Mouse (Mus musculus) heart, adult 2 months (tissue): Measurements from ENCODE around the gene Dusp6. TPM values are rescaled to one million over a fixed set of nuclear protein-coding genes. Genes with fewer than 3 reads are reported as not detected.

Source experiments
- DNase-seq, 2 experiments: peaks; one replicate each; pipeline ENCODE4 v3.0.0; 2021
- H3K27ac ChIP-seq: fragments of 200-600 bp; 2 replicates; pipeline ENCODE4 v1.8.1; 2022
- H3K27me3 ChIP-seq: fragments of 200-500 bp; 2 replicates; pipeline ENCODE4 v1.6.1; 2012; ENCODE audit warnings: mild to moderate bottlenecking, low read length, inconsistent platforms, mixed read lengths; ENCODE audit not compliant: control insufficient read depth, insufficient read depth
- H3K36me3 ChIP-seq: fragments of 200-500 bp; 2 replicates; pipeline ENCODE4 v1.6.1; 2012; ENCODE audit warnings: low read length, inconsistent platforms; ENCODE audit not compliant: control insufficient read depth, insufficient read depth
- H3K4me1 ChIP-seq: fragments of 200-500 bp; 2 replicates; pipeline ENCODE4 v1.6.1; 2011; ENCODE audit warnings: low read length; ENCODE audit not compliant: control insufficient read depth, insufficient read depth
- H3K4me3 ChIP-seq: fragments of 200-600 bp; 2 replicates; pipeline ENCODE4 v1.8.1; 2022
- H3K79me2 ChIP-seq: fragments of 200-500 bp; replicated peaks from 2 replicates; pipeline ENCODE4 v1.6.1; 2012; ENCODE audit warnings: mild to moderate bottlenecking, inconsistent platforms, low read length, moderate library complexity, mixed read lengths; ENCODE audit not compliant: control insufficient read depth, insufficient read depth
- H3K9ac ChIP-seq: fragments of 200-500 bp; 2 replicates; pipeline ENCODE4 v1.6.1; 2012; ENCODE audit warnings: low read depth, mild to moderate bottlenecking, control low read depth, inconsistent platforms, low read length, mixed read lengths
- CTCF ChIP-seq: fragments of 200-600 bp; IDR thresholded peaks from 2 replicates; pipeline ENCODE4 v1.8.1; 2022; ENCODE audit warnings: antibody characterized with exemption, mild to moderate bottlenecking, moderate library complexity
- EP300 ChIP-seq: fragments of 200-500 bp; IDR thresholded peaks from 2 replicates; pipeline ENCODE4 v1.6.1; 2011; ENCODE audit warnings: low read depth, low read length, control low read depth; ENCODE audit not compliant: insufficient read depth
- POLR2A ChIP-seq: fragments of 200-500 bp; IDR thresholded peaks from 2 replicates; pipeline ENCODE4 v1.6.1; 2011; ENCODE audit warnings: mild to moderate bottlenecking, low read depth, low read length, control low read depth; ENCODE audit not compliant: insufficient read depth
- WGBS: fragments of 180-500 bp; shearing (Covaris S2); methylation state at CpG from one replicate; pipeline ENCODE4 v1.1.7; 2018; 5-methylcytosine and 5-hydroxymethylcytosine counted together
- intact Hi-C: fragments of 180-260 bp; cut with DNase I; formaldehyde crosslinking; loops from one replicate; pipeline ENCODE4 v1.15.1; 2025
- polyA plus RNA-seq: library from polyadenylated mRNA; depleted of rRNA; stranded (reverse); fragments of >200 nt; gene quantifications from 2 replicates; pipeline ENCODE4 v1.2.3, GENCODE M21; 2012
- total RNA-seq, 2 experiments: library from RNA; stranded (reverse); gene quantifications; 2 replicates each; pipeline ENCODE4 v1.2.3; 2021

Gene Dusp6
- total and polyA plus RNA-seq, 3 experiments, result 15.8 to 24.8 (median 21.4) TPM

DNA sequence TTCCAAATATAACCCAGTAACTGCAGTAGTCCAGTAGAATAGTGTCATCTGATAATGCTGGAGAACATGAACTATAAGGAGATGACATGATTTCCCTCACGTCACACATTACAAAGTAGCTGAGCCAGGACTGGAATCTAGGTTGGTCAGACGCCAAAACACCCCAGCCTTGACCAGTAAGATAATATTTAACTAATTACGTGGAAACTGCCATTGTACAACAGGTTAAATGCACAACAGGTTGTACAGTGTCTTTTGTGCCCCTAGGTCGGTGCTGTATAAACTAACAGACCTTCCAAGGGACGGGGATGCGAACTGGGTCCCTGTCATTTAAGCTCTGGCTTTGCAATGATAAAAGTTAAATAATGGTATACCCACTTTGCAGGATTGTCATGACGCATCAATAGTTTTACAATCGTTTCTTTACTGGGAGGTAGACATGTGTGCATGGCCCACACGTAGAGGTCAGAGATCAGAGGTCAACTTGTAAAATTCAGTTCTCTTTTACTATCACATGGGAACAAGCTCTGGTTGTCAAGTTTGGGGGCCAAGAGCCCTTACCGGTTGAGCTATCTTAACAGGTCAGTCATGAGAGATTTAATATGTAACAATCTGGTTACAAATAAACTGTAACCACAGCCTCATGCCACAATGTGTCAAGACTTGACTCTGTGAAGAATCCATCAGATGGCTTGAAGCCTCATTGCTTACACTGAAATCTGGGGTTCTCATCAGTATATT is 7.0 kb upstream of the Dusp6 start:
- Histone ChIP-seq H3K27ac (no peak overlapping the region), H3K27me3 (no peaks in the 10 kb centered on the region), H3K36me3 (no peaks in the 10 kb centered on the region), H3K4me3 (no peak overlapping the region), H3K79me2 (no peaks in the 10 kb centered on the region), H3K4me1 (peaks cover 1% of the 10 kb centered on the region; the same call in 1 of the 2 replicates), H3K9ac (no peak overlapping the region)
- intact Hi-C loops, result no loop called here
- TF ChIP-seq EP300 (no peak), CTCF (no peak), POLR2A (no peak)
- no peak for DNase-seq
- 82% methylated on average over 10 of the region's 10 CpGs for WGBS

DNA sequence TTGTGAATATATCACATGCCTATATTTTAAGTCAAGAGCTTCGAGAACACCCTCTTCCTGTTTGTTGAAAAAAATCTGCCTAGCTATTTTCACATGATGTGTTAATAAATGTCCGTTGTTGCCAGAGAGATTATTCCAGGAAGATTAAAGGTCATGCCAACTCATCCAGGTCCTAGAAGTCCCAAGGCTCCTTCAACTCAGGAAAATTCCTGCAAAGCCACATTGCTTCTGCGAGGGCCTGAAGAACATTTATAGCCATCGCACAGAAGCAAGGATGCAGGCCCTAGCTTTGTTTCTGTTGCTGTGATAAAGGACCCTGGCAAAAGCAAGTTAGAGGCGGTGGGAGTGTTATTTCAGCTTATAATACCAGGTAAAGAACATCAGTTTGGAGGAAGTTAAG is 5.5 kb upstream of the Dusp6 start:
- Histone ChIP-seq H3K79me2 (no peaks in the 10 kb centered on the region), H3K4me3 (no peak overlapping the region), H3K9ac (no peak overlapping the region), H3K27me3 (no peaks in the 10 kb centered on the region), H3K36me3 (no peaks in the 10 kb centered on the region), H3K27ac (no peak overlapping the region), H3K4me1 (peaks cover 2% of the 10 kb centered on the region; the same call in 1 of the 2 replicates)
- intact Hi-C loops, result no loop called here
- WGBS, result 64% methylated on average over 5 of the region's 5 CpGs
- no peak for DNase-seq
- no peak for TF ChIP-seq CTCF
- TF ChIP-seq EP300, result no peak
- no peak for TF ChIP-seq POLR2A

DNA sequence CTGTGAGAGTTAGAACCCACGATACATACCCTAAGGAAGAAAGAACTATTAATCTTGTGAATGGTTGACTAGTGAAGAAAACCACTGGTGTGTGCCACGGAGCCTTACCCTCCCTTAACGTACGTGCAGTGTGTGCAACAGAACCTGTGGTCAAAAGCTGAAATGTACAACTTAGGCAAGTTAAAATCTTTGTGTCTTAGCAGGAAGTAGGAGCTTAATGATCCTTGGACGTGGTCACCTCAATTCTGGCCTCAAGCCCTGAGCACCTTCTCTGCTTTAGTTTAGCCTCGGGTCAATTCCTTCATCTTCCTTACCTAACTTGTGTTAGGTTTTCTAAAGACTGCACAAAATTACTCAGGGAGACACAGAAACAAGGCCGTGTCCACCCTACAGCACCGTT is 3.2 kb upstream of the Dusp6 start:
- H3K27ac ChIP-seq, result no peak overlapping the region
- peaks cover 2% of the 10 kb centered on the region; the same call in 1 of the 2 replicates for H3K4me1 ChIP-seq
- no peak overlapping the region for H3K9ac ChIP-seq
- TF ChIP-seq POLR2A, result no peak
- TF ChIP-seq EP300, result no peak
- no peak for TF ChIP-seq CTCF
- no peak for DNase-seq
- WGBS, result 87% methylated on average over 8 of the region's 8 CpGs
- H3K27me3 ChIP-seq, result no peaks in the 10 kb centered on the region
- intact Hi-C loops, result loop anchor here (2.0 to 10.0 kb wide), 2 partner anchors 69 to 895 kb away; no protein-coding TSS in a partner anchor
- no peaks in the 10 kb centered on the region for H3K79me2 ChIP-seq
- H3K36me3 ChIP-seq, result no peaks in the 10 kb centered on the region
- no peak overlapping the region for H3K4me3 ChIP-seq

DNA sequence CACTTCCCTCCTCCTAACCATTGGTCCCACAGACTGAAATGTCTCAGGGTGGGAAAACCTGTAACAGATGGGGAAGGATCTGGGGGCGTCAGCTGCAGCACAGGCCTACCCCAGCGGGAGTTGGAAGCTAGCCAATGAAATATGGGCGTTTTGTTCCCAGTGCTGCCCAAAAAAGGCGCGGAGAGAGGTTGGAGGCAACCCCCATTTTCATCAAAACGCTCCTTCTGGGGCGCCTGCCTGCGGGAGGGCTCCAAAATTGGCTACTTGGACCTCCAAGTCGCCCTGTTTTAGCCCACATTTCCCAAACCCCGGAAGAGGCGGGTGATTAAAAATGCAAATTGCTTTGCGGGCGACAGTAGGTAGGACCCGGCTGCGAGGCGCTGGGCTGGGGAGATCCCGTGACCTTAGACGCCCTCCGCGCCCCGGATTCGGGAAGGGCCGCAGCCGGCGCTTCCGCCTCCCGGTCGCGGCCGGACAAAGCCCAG is 1.8 kb upstream of the Dusp6 start:
- H3K27me3 ChIP-seq, result no peaks in the 10 kb centered on the region
- no peaks in the 10 kb centered on the region for H3K36me3 ChIP-seq
- H3K4me1 ChIP-seq, result peaks cover 3% of the 10 kb centered on the region; the same call in 1 of the 2 replicates
- DNase-seq, result no peak
- H3K4me3 ChIP-seq, result peak overlapping the region; percentile 80
- H3K9ac ChIP-seq, result peak overlapping the region; percentile 96
- TF ChIP-seq EP300 (no peak), POLR2A (no peak), CTCF (no peak)
- intact Hi-C loops, result loop anchor here (1.0 to 10.0 kb wide), 3 partner anchors 32 to 894 kb away; no protein-coding TSS in a partner anchor
- H3K79me2 ChIP-seq, result 0 out of 2 replicates have a peak, but pooled peaks cover 1% of the 10 kb centered on the region
- WGBS, result under 1% methylated on average over 23 of the region's 30 CpGs
- peak overlapping the region; percentile 99 for H3K27ac ChIP-seq

DNA sequence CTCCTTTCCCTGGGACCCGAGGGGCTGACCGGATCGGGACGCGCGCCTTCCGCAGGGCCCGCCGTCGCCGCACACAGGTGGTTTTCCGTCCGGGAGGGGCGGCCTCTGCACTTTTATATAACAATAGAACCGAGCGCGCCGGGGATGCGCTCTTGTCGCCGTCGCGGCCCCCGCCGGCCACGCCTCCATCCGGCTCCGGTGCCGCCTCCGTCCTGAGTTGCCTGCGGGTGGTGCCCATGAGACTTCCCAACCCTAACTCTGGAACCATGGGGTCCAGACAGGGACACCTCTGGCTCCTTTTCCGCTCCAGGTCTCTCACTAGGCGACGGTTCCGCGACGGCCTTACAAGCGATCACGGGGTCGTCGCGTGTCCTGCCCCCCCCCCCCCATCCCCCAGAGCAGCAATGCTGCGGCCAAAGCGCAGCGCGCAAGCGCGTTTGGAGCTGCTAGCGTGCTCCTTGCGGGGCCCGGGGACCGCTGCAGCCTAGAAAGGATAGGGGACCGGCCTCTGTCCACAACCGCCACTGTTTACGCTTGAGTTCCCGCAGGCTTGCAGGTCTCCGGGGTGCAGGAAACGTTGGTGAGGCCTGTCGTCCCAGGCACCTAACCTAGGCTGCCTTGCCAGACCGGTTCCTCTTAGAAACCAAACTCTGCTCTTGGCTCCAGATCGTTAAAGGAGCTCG is 1.3 kb upstream of the Dusp6 start:
- Histone ChIP-seq H3K36me3 (peaks cover 3% of the 10 kb centered on the region), H3K4me3 (peak overlapping the region; percentile 80), H3K27ac (peak overlapping the region; percentile 99), H3K4me1 (peaks cover 4% of the 10 kb centered on the region), H3K9ac (peak overlapping the region; percentile 96), H3K79me2 (0 out of 2 replicates have a peak, but pooled peaks cover 1% of the 10 kb centered on the region), H3K27me3 (no peaks in the 10 kb centered on the region)
- intact Hi-C loops, result loop anchor here (1.0 to 10.0 kb wide), 7 partner anchors 32 to 893 kb away; no protein-coding TSS in a partner anchor
- TF ChIP-seq CTCF, result peak; percentile 23; the same call in 1 of the 2 replicates
- TF ChIP-seq POLR2A, result peak; percentile 69
- TF ChIP-seq EP300, result 0 out of 2 replicates have a peak, but pooled peaks have one; percentile 27
- WGBS, result under 1% methylated on average over 61 of the region's 62 CpGs
- peak; percentile 93 to 95 for DNase-seq
